Mouse (Mus musculus) kidney, postnatal 0 days (tissue): ENCODE data around the gene Trim7. TPM values are rescaled to one million over a fixed set of nuclear protein-coding genes. Genes with fewer than 3 reads are reported as not detected.

ENCODE experiments used
- ATAC-seq: fragments of 200-750 bp; cut with Nextera tagmentation; replicated peaks from 2 replicates; pipeline ENCODE4 v1.8.0; 2017; ENCODE audit warnings: low read depth, moderate number of reproducible peaks, moderate TSS enrichment, moderate library complexity; ENCODE audit not compliant: low FRiP score
- DNase-seq: peaks from one replicate; pipeline ENCODE4 v3.0.0-alpha.2; 2016; ENCODE audit warnings: low spot score
- H3K27ac ChIP-seq: fragments of 300-500 bp; sonication (generic); 2 replicates; pipeline ENCODE4 v1.5.1; 2014; ENCODE audit warnings: mild to moderate bottlenecking
- H3K27me3 ChIP-seq: fragments of 300-500 bp; sonication (generic); 2 replicates; pipeline ENCODE4 v1.6.1; 2014; ENCODE audit warnings: low read length, mixed read lengths; ENCODE audit not compliant: insufficient read depth
- H3K36me3 ChIP-seq: fragments of 300-500 bp; sonication (generic); 2 replicates; pipeline ENCODE4 v1.6.1; 2014; ENCODE audit warnings: low read length, mixed read lengths; ENCODE audit not compliant: insufficient read depth
- H3K4me1 ChIP-seq: fragments of 300-500 bp; sonication (generic); replicated peaks from 2 replicates; pipeline ENCODE4 v1.6.1; 2014; ENCODE audit warnings: antibody characterized with exemption, low read length, mixed read lengths; ENCODE audit not compliant: insufficient read depth
- H3K4me2 ChIP-seq: fragments of 300-500 bp; sonication (generic); 2 replicates; pipeline ENCODE4 v1.6.1; 2014; ENCODE audit warnings: mild to moderate bottlenecking, low read length, moderate library complexity, mixed read lengths
- H3K4me3 ChIP-seq: fragments of 300-500 bp; sonication (generic); replicated peaks from 2 replicates; pipeline ENCODE4 v1.5.1; 2014; ENCODE audit warnings: low read depth, low read length
- H3K9ac ChIP-seq: fragments of 300-500 bp; sonication (generic); 2 replicates; pipeline ENCODE4 v1.6.1; 2014; ENCODE audit warnings: low read depth, low read length
- H3K9me3 ChIP-seq: fragments of 300-500 bp; sonication (generic); replicated peaks from 2 replicates; pipeline ENCODE4 v1.6.1; 2016; ENCODE audit warnings: low read length, inconsistent platforms, mixed read lengths
- CTCF ChIP-seq: IDR thresholded peaks from 2 replicates; pipeline ENCODE4 v1.5.1; 2016; ENCODE audit warnings: antibody characterized with exemption, low read depth, mild to moderate bottlenecking, moderate library complexity
- WGBS: fragments of 180-500 bp; shearing (Covaris S2); extraction: QIAGEN DNeasy Blood & Tissue Kit; methylation state at CpG from one replicate; pipeline ENCODE4 v1.1.7; 2014; 5-methylcytosine and 5-hydroxymethylcytosine counted together
- polyA plus RNA-seq: library from polyadenylated mRNA; unstranded; fragments of >200 nt; fragmentation: Nextera tagmentation; extraction: Ambion mirVana; gene quantifications from 2 replicates; pipeline ENCODE4 v1.2.1, GENCODE M21; 2015

Trim7 gene
- polyA plus RNA-seq, 1 experiment from 2014 or later, result 10.2 TPM

DNA sequence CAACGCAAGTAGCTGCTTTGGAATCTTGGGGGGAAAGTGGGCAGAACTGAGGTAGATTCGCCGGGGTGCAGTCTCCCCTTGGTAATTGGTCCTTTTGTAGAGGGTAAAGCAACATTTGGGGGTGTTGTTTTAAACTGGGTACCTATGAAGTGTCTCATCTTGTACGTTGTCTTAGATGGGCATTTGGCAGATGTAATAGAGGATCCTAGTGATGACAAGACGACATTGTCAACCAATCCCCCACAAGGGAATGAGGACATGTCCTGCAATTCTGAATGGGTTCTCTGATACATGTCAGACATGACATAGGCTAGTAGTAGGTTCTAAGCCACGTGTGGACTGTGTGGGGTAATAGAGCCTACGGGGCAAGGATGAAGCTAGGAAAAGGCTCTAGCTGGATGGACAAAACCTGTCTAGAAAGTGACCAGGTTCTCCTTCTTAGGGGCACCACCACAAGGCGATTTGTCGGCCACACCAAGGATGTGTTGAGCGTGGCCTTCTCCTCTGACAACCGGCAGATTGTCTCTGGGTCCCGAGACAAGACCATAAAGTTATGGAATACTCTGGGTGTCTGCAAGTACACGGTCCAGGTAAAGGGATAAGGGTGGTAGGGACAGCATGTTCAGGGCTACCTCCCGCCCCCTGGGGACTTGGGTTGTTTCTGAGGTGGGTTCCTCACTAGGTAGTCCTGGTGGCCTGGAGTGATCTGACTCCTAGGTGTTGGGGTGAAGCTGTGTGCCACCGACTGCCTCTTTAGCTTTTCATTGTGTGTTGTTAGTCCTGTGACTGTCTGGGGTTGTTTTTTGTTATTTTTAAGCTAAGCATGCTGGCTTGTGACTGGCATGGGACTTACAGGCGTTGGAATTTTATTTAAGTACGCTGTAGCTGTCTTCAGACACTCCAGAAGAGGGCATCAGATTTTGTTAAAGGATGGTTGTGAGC lies 23.8 kb upstream of the Trim7 start:
- Histone ChIP-seq H3K4me2 (peak overlapping the region; percentile 93), H3K27ac (no peak overlapping the region), H3K9me3 (no peaks in the 10 kb centered on the region), H3K27me3 (no peaks in the 10 kb centered on the region), H3K9ac (peak overlapping the region; percentile 88), H3K4me1 (peaks cover 12% of the 10 kb centered on the region), H3K36me3 (peaks cover 52% of the 10 kb centered on the region), H3K4me3 (peak overlapping the region; percentile 87)
- no peak for DNase-seq
- WGBS, result 58% methylated on average over 17 of the region's 17 CpGs
- ATAC-seq, result no peak
- TF ChIP-seq CTCF, result 0 out of 2 replicates have a peak, but pooled peaks have one; percentile 2

DNA sequence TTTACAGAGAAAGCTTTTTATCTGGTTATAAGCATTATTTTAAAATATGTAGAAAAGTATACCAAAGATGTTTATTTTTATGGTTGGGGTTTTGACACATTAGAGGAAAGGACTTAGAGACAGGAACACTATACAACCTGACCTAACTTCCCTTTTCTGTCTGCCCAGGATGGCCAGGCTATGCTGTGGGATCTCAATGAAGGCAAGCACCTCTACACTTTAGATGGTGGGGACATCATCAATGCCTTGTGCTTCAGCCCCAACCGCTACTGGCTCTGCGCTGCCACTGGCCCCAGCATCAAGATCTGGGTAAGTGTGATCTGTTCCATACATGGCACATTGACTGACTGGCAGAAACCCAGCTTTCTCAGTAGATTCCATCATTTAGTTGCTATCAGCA lies 22.0 kb upstream of the Trim7 start:
- Histone ChIP-seq H3K4me3 (no peak overlapping the region), H3K9ac (no peak overlapping the region), H3K27ac (no peak overlapping the region), H3K36me3 (peaks cover 64% of the 10 kb centered on the region), H3K4me1 (peaks cover 12% of the 10 kb centered on the region), H3K4me2 (no peak overlapping the region), H3K9me3 (no peaks in the 10 kb centered on the region), H3K27me3 (no peaks in the 10 kb centered on the region)
- no peak for ATAC-seq
- DNase-seq, result no peak
- 100% methylated on average over 2 of the region's 2 CpGs for WGBS
- no peak for TF ChIP-seq CTCF

DNA sequence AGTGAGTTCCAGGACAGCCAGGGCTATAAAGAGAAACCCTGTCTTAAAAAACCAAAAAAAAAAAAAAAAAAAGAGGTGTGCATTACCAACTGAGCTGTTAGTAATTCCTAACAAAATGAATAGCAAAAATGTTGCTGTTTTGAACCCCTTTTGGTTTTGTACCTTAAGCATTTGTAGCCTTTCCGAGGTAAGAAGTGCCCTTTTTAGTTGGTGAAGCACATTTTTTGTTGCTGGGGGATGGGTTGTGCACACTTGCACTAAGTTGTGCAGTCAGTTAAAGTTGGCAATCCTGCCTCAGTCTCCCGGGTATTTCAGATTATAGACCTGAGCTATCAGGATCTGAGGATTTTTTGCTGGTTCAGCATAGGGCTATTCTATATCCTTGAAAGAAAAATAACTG lies 21.0 kb upstream of the Trim7 start:
- Histone ChIP-seq H3K9me3 (no peaks in the 10 kb centered on the region), H3K27me3 (no peaks in the 10 kb centered on the region), H3K4me2 (no peak overlapping the region), H3K27ac (no peak overlapping the region), H3K9ac (no peak overlapping the region), H3K4me1 (peaks cover 12% of the 10 kb centered on the region), H3K4me3 (no peak overlapping the region), H3K36me3 (peaks cover 68% of the 10 kb centered on the region)
- no peak for DNase-seq
- 74% methylated on average over 2 of the region's 2 CpGs for WGBS
- no peak for ATAC-seq
- no peak for TF ChIP-seq CTCF

DNA sequence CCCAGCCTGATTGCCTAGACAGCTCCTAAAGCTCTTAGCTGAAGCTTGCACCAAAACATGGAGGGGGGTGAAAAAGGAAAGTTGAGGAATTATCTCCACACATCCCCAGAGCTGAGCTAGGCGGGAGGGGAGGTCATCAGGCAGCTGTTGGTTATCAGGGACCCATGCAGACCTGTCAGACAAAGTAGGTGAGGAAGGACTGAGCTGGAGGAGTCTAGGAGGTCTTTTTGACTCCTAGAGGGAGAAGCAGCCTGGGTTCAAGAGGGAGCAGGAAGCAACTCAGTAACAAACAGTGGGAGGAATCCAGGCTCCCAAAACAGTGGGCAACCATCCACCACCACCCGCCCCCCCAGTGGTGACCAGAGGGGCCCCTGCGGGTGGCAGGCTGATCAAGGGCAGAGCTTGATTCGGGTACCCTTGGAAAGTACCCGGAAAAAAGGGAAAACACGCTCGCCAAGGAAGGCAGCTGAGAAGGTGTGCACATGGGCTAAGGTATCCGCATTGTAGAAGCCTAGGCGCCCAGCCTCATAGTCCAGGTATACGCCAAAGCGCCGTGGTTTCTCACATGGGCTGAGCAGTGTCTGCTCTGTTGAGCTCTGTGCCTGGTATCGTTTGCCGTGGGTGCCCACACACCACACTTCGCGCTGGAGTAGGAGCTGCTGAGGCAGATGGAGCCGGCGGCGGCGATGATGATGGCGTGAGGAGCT lies 18.9 kb upstream of the Trim7 start:
- DNase-seq, result no peak
- ATAC-seq, result peak; percentile 59; the same call in 1 of the 2 replicates
- H3K9me3 ChIP-seq, result no peaks in the 10 kb centered on the region

DNA sequence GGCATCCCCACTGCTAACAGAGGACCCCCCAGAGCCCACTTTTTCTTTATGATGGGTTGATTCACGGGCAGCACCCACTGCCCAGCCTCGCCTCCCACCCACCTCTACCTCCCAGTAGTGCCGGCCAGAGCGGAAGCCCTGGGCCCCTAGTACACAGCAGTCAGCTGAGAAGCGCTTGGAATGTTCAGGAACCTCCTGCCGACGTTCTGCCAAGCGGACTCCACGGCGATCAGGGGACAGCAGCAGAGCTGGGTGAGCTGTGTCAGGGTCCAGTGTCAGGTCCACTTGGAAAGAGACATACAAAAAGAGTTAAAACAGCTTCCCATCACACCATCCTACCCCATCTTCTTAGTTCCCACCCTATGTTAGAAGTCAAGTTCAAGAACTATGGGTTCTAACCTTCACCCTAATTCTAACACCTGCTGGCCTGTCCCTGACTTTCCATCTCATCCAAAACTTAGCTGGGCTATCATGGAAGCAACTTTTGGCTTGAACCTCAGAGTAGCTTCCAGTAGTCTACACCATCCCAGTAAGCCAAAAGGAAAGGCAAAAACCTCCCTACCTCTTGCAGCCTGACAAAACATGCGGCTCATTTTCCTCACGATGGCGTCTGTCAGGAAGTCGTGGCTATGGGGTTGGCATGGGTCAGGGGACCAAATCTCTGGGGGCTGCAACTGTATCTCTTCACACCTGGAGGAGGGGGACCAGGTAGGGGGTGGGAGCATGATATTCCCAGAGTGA lies 18.2 kb upstream of the Trim7 start:
- DNase-seq, result no peak
- Histone ChIP-seq H3K27me3 (no peaks in the 10 kb centered on the region), H3K9me3 (no peaks in the 10 kb centered on the region), H3K4me3 (no peak overlapping the region), H3K36me3 (peaks cover 83% of the 10 kb centered on the region), H3K4me1 (no peaks in the 10 kb centered on the region), H3K4me2 (no peak overlapping the region), H3K27ac (no peak overlapping the region), H3K9ac (no peak overlapping the region)
- ATAC-seq, result 0 out of 2 replicates have a peak, but pooled peaks have one; percentile 17
- no peak for TF ChIP-seq CTCF
- WGBS, result 52% methylated on average over 14 of the region's 14 CpGs

More for the DNA sequence above, 18.9 kb upstream of the Trim7 start:
- Histone ChIP-seq H3K4me3 (no peak overlapping the region), H3K27me3 (no peaks in the 10 kb centered on the region), H3K36me3 (peaks cover 84% of the 10 kb centered on the region), H3K4me1 (peaks cover 4% of the 10 kb centered on the region), H3K27ac (no peak overlapping the region), H3K9ac (no peak overlapping the region), H3K4me2 (no peak overlapping the region)
- 68% methylated on average over 21 of the region's 21 CpGs for WGBS
- TF ChIP-seq CTCF, result no peak

DNA sequence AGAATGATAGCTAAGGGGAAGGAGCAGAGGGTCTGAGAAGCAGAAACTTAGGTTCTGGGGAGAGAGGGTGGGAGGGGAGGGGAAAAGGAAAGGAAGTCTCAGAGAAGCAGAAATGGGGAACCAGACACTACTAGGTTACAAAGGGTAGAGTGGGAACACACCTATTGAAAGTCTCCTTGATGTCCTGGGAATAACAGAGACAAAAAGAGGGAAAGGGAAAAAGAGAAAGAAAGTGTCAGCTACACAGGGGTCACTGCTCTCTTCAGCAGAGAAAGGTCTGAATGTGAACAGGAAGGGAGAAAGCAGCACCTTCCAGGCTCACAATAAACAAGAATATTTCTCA lies 17.7 kb upstream of the Trim7 start:
- no peaks in the 10 kb centered on the region for H3K27me3 ChIP-seq
- no peak overlapping the region for H3K4me3 ChIP-seq
- no peaks in the 10 kb centered on the region for H3K9me3 ChIP-seq
- H3K9ac ChIP-seq, result no peak overlapping the region
- no peak overlapping the region for H3K4me2 ChIP-seq
- H3K36me3 ChIP-seq, result peaks cover 78% of the 10 kb centered on the region
- no peak for TF ChIP-seq CTCF
- no peak for ATAC-seq
- H3K27ac ChIP-seq, result no peak overlapping the region
- no peak for DNase-seq
- no peaks in the 10 kb centered on the region for H3K4me1 ChIP-seq
